Mouse (Mus musculus) lung, adult 2 months (tissue): ENCODE data around the gene Capn10. TPM values are rescaled to one million over a fixed set of nuclear protein-coding genes. Genes with fewer than 3 reads are reported as not detected.

Source experiments
- DNase-seq: peaks from one replicate; pipeline ENCODE4 v3.0.0; 2022
- H3K4me1 ChIP-seq: fragments of 200-500 bp; 2 replicates; pipeline ENCODE4 v1.6.1; 2011; ENCODE audit warnings: low read length; ENCODE audit not compliant: control insufficient read depth, insufficient read depth
- H3K4me3 ChIP-seq: fragments of 200-500 bp; replicated peaks from 2 replicates; pipeline ENCODE3; 2011; ENCODE audit warnings: low read depth, mild to moderate bottlenecking, control low read depth, low read length; ENCODE audit errors: extremely low read depth
- CTCF ChIP-seq: fragments of 200-500 bp; IDR thresholded peaks from 2 replicates; pipeline ENCODE4 v1.5.1; 2011; ENCODE audit warnings: mild to moderate bottlenecking, low read length, control low read depth; ENCODE audit not compliant: insufficient read depth
- POLR2A ChIP-seq: fragments of 200-500 bp; IDR thresholded peaks from 2 replicates; pipeline ENCODE4 v1.6.1; 2011; ENCODE audit warnings: low read depth, mild to moderate bottlenecking, control low read depth, low read length, borderline replicate concordance; ENCODE audit errors: extremely low read depth
- WGBS: fragments of 180-500 bp; shearing (Covaris S2); methylation state at CpG from one replicate; pipeline ENCODE4 v1.1.7; 2018; 5-methylcytosine and 5-hydroxymethylcytosine counted together
- polyA plus RNA-seq: library from polyadenylated mRNA; depleted of rRNA; stranded (reverse); fragments of >200 nt; gene quantifications from 2 replicates; pipeline ENCODE4 v1.2.3, GENCODE M21; 2012

Capn10 gene
- polyA plus RNA-seq, 1 experiment = 27.3 TPM

- TF ChIP-seq CTCF (no peak), POLR2A (no peak)
- WGBS = 43% methylated on average over 20 of the region's 20 CpGs
- DNase-seq = no peak
- peaks cover 26% of the 10 kb centered on the region for H3K4me1 ChIP-seq
- H3K4me3 ChIP-seq = peak overlapping the region; percentile 73
These were observed 26.4 kb upstream of the Capn10 start for GRCm38 (mm10) chr1:92907632-92908360.

- no peak for TF ChIP-seq CTCF
- TF ChIP-seq POLR2A = no peak
- no peak overlapping the region for H3K4me3 ChIP-seq
- 99% methylated on average over 3 of the region's 3 CpGs for WGBS
- DNase-seq = no peak
- H3K4me1 ChIP-seq = peaks cover 25% of the 10 kb centered on the region
These were observed 25.5 kb upstream of the Capn10 start for GRCm38 (mm10) chr1:92908664-92909063.

- H3K4me1 ChIP-seq = peaks cover 25% of the 10 kb centered on the region
- no peak overlapping the region for H3K4me3 ChIP-seq
- WGBS = 65% methylated on average over 4 of the region's 4 CpGs
- no peak for DNase-seq
- TF ChIP-seq POLR2A = no peak
- no peak for TF ChIP-seq CTCF
These were observed 25.1 kb upstream of the Capn10 start for GRCm38 (mm10) chr1:92909068-92909467.

GRCm38 (mm10) chr1:92910239-92910885, 23.8 kb upstream of the Capn10 start, which contains the start of gene Rnpepl1:
Gene Rnpepl1, plus strand, starts transcription at chr1:92910783.
- Histone ChIP-seq H3K4me3 (peak within 1 kb of the TSS; percentile 79), H3K4me1 (peaks cover 25% of the 10 kb centered on the region)
- peak; percentile 72 for DNase-seq
- under 1% methylated on average over 52 of the region's 57 CpGs for WGBS
- peak; percentile 16; the same call in 1 of the 2 replicates for TF ChIP-seq CTCF
- peak; percentile 68; the same call in 1 of the 2 replicates for TF ChIP-seq POLR2A

GRCm38 (mm10) chr1:92910925-92911720, 23.1 kb upstream of the Capn10 start:
- H3K4me3 ChIP-seq = peak overlapping the region; percentile 79
- peak; percentile 17; the same call in 1 of the 2 replicates for TF ChIP-seq POLR2A
- TF ChIP-seq CTCF = no peak
- DNase-seq = peak; percentile 60
- 1% methylated on average over 79 of the region's 85 CpGs for WGBS
- H3K4me1 ChIP-seq = peaks cover 25% of the 10 kb centered on the region

- TF ChIP-seq CTCF = no peak
- TF ChIP-seq POLR2A = no peak
- Histone ChIP-seq H3K4me1 (peaks cover 25% of the 10 kb centered on the region), H3K4me3 (peak overlapping the region; percentile 79)
- WGBS = 28% methylated on average over 8 of the region's 8 CpGs
- no peak for DNase-seq
These were observed 22.4 kb upstream of the Capn10 start for GRCm38 (mm10) chr1:92911721-92912138.

GRCm38 (mm10) chr1:92912286-92912685, 21.9 kb upstream of the Capn10 start:
- TF ChIP-seq CTCF (0 out of 2 replicates have a peak, but pooled peaks have one; percentile 13), POLR2A (no peak)
- no peak for DNase-seq
- peaks cover 25% of the 10 kb centered on the region for H3K4me1 ChIP-seq
- peak overlapping the region; percentile 79 for H3K4me3 ChIP-seq
- 36% methylated on average over 1 of the region's 1 CpGs for WGBS

- DNase-seq = no peak
- peaks cover 20% of the 10 kb centered on the region for H3K4me1 ChIP-seq
- WGBS = 81% methylated on average over 4 of the region's 4 CpGs
- TF ChIP-seq CTCF (no peak), POLR2A (no peak)
- no peak overlapping the region for H3K4me3 ChIP-seq
These were observed 19.9 kb upstream of the Capn10 start for GRCm38 (mm10) chr1:92914239-92914638.

GRCm38 (mm10) chr1:92914993-92915392, 19.2 kb upstream of the Capn10 start:
- Histone ChIP-seq H3K4me1 (peaks cover 15% of the 10 kb centered on the region), H3K4me3 (no peak overlapping the region)
- no peak for DNase-seq
- TF ChIP-seq POLR2A (no peak), CTCF (no peak)
- 92% methylated on average over 11 of the region's 11 CpGs for WGBS
